Mouse (Mus musculus) left cerebral cortex, adult 2 months (tissue): ENCODE measurements around the gene Gm5039. TPM values are rescaled to one million over a fixed set of nuclear protein-coding genes. Genes with fewer than 3 reads are reported as not detected.
"Not testable (repeated sequence)": the region's sequence is repeated elsewhere in the genome, so short reads cannot be mapped to it uniquely, and the experiment has no call there.

Experiments
- DNase-seq, 2 experiments: peaks; one replicate each; pipeline ENCODE4 v3.0.0; 2021 to 2022; ENCODE audit warnings: low spot score in 2 of 2, mixed read lengths in 1 of 2; ENCODE audit errors: extremely low spot score in 1 of 2
- H3K27ac ChIP-seq: fragments of 200-600 bp; 2 replicates; pipeline ENCODE4 v1.8.1; 2022
- H3K4me3 ChIP-seq: fragments of 200-600 bp; 2 replicates; pipeline ENCODE4 v1.8.1; 2022
- CTCF ChIP-seq: fragments of 200-600 bp; IDR thresholded peaks from 2 replicates; pipeline ENCODE4 v1.8.1; 2022; ENCODE audit warnings: antibody characterized with exemption, mild to moderate bottlenecking, moderate library complexity
- intact Hi-C: fragments of 180-260 bp; cut with DNase I; formaldehyde crosslinking; loops from one replicate; pipeline ENCODE4 v1.15.1; 2025
- long read RNA-seq, 2 experiments: library from polyadenylated mRNA; stranded (forward); transcript quantifications; one replicate each; pipeline ENCODE4 v2.0.0; 2021; ENCODE audit warnings: borderline mapping rate in 2 of 2
- total RNA-seq, 2 experiments: library from RNA; stranded (reverse); gene quantifications; 2 replicates each; pipeline ENCODE4 v1.2.3; 2021

Gene Gm5039
- not detected for total RNA-seq
- long read RNA-seq, experiment 1, result 0 reads
- long read RNA-seq, experiment 2, result 0 reads

- intact Hi-C loops, DNase-seq, H3K4me3 ChIP-seq, H3K27ac ChIP-seq: not testable (repeated sequence)
These were observed at the start of gene Gm5039 for GRCm38 (mm10) chr12:88323926-88324325. Gene Gm5039 (minus strand): TSS chr12:88324026.

GRCm38 (mm10) chr12:88372018-88372417, 48.2 kb upstream of the Gm5039 start:
- no peak overlapping the region for H3K4me3 ChIP-seq
- intact Hi-C loops, result no loop called here
- no peak for DNase-seq
- no peak for TF ChIP-seq CTCF
- no peak overlapping the region for H3K27ac ChIP-seq

- peak; percentile 36 for TF ChIP-seq CTCF
- H3K4me3 ChIP-seq, H3K27ac ChIP-seq, DNase-seq, intact Hi-C loops: not testable (repeated sequence)
These were observed 46.5 kb upstream of the Gm5039 start for GRCm38 (mm10) chr12:88370321-88370720.

- H3K27ac ChIP-seq, H3K4me3 ChIP-seq, DNase-seq, intact Hi-C loops: not testable (repeated sequence)
These were observed 45.9 kb upstream of the Gm5039 start for GRCm38 (mm10) chr12:88369690-88370089.

GRCm38 (mm10) chr12:88368618-88369017, 44.8 kb upstream of the Gm5039 start:
- no peak overlapping the region for H3K27ac ChIP-seq
- no peak for TF ChIP-seq CTCF
- intact Hi-C loops, result no loop called here
- no peak overlapping the region for H3K4me3 ChIP-seq
- DNase-seq, result no peak

- DNase-seq, result no peak
- intact Hi-C loops, result no loop called here
- no peak for TF ChIP-seq CTCF
- H3K27ac ChIP-seq, result no peak overlapping the region
- H3K4me3 ChIP-seq, result no peak overlapping the region
These were observed 43.8 kb upstream of the Gm5039 start for GRCm38 (mm10) chr12:88367673-88368072.

GRCm38 (mm10) chr12:88361120-88361445, 37.3 kb upstream of the Gm5039 start:
- no peak overlapping the region for H3K27ac ChIP-seq
- H3K4me3 ChIP-seq, result peak overlapping the region; percentile 59
- intact Hi-C loops, result no loop called here
- no peak for TF ChIP-seq CTCF
- DNase-seq, result no peak

- peak; percentile 89 to 91 for DNase-seq
- Histone ChIP-seq H3K27ac (peak within 1 kb of the TSS; percentile 78), H3K4me3 (peak within 1 kb of the TSS; percentile 59)
- intact Hi-C loops, result no loop called here
- no peak; the same call in 1 of the 2 replicates for TF ChIP-seq CTCF
These were observed 36.8 kb upstream of the Gm5039 start, which contains the start of gene Adck1 for GRCm38 (mm10) chr12:88360441-88361119. Gene Adck1 (plus strand): TSS chr12:88360554.

- Histone ChIP-seq H3K27ac (no peak overlapping the region), H3K4me3 (no peak overlapping the region)
- DNase-seq, result no peak
- intact Hi-C loops, result no loop called here
- TF ChIP-seq CTCF, result no peak
These were observed 30.4 kb upstream of the Gm5039 start for GRCm38 (mm10) chr12:88354182-88354702.

- H3K4me3 ChIP-seq, intact Hi-C loops, DNase-seq, H3K27ac ChIP-seq: not testable (repeated sequence)
These were observed 17.5 kb upstream of the Gm5039 start for GRCm38 (mm10) chr12:88341286-88341685.

GRCm38 (mm10) chr12:88336662-88337413, 13.0 kb upstream of the Gm5039 start:
- H3K4me3 ChIP-seq, intact Hi-C loops, DNase-seq, H3K27ac ChIP-seq: not testable (repeated sequence)

GRCm38 (mm10) chr12:88314556-88314955, 9.3 kb downstream of the Gm5039 start:
- no peak for DNase-seq
- Histone ChIP-seq H3K4me3 (no peak overlapping the region), H3K27ac (no peak overlapping the region)
- no peak for TF ChIP-seq CTCF
- intact Hi-C loops, result loop anchor here (5.0 kb wide), 1 partner anchor 277 kb away; no protein-coding TSS in a partner anchor

GRCm38 (mm10) chr12:88297171-88297570, 26.7 kb downstream of the Gm5039 start:
- H3K4me3 ChIP-seq, DNase-seq, H3K27ac ChIP-seq, intact Hi-C loops: not testable (repeated sequence)

GRCm38 (mm10) chr12:88293082-88293481, 30.7 kb downstream of the Gm5039 start:
- DNase-seq, intact Hi-C loops, H3K27ac ChIP-seq: not testable (repeated sequence)

GRCm38 (mm10) chr12:88285224-88285623, 38.6 kb downstream of the Gm5039 start:
- H3K27ac ChIP-seq, DNase-seq, H3K4me3 ChIP-seq, intact Hi-C loops: not testable (repeated sequence)

More at GRCm38 (mm10) chr12:88293082-88293481, 30.7 kb downstream of the Gm5039 start:
- H3K4me3 ChIP-seq, result not testable (repeated sequence)

- DNase-seq, H3K27ac ChIP-seq, H3K4me3 ChIP-seq, intact Hi-C loops: not testable (repeated sequence)
These were observed 49.4 kb downstream of the Gm5039 start, which contains the start of gene Gm5662 for GRCm38 (mm10) chr12:88274400-88274799. Gene Gm5662 (minus strand): TSS chr12:88274500.
